Mouse (Mus musculus): ENCODE data around the gene Susd5. TPM values are rescaled to one million over a fixed set of nuclear protein-coding genes. Genes with fewer than 3 reads are reported as not detected.
A peak's percentile ranks its signal among the peaks of the same experiment; 100 is the strongest.

Gene Susd5
- polyA plus RNA-seq, 1 experiment from 2014 or later: not detected

DNA sequence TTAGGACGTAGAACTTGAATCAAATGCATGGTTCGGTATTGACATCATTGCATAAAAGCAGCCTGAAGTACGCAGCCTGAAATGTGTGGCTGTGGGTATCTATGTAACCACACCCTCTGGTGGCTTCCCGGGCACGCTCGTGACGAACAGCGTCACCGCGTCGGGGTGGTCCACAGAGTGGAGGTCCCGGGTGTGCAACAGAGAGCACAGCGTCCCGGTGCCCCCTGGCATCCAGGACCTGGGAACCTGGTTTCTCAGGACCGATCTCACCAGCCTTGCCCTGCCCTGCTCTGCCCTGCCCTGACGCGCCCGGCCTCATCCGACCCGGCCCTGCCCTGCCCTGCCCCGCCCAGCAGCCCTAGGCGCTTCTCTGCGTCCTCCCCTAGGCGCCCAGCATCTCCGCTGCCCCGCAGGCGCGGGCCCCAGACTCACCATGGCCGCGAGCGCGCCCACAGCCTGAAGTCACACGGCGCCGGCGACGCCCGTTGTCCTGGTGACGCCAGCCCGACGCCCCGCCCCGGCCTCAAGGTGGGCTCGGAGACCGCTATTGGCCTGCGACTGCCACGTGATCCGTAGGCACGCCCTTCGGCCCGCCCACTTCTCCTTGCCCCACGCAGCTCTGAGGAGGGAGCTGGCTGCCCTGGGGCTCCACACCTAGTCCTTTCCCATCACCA is 30.5 kb upstream of the Susd5 start:
- WGBS: under 1% methylated on average over 46 of the region's 52 CpGs
- Histone ChIP-seq H3K9me3 (no peaks in the 10 kb centered on the region), H3K4me3 (peak overlapping the region; percentile 64), H3K27me3 (no peaks in the 10 kb centered on the region), H3K4me2 (replicated peaks) (peak overlapping the region; percentile 71), H3K27ac (replicated peaks) (peak overlapping the region; percentile 81), H3K9ac (replicated peaks) (peak overlapping the region; percentile 77), H3K36me3 (no peaks in the 10 kb centered on the region), H3K4me1 (peaks cover 14% of the 10 kb centered on the region)
- ATAC-seq (replicated peaks): peak; percentile 96

GRCm38 (mm10) chr9:114040945-114041344 is 16.0 kb upstream of the Susd5 start:
- Histone ChIP-seq H3K4me3 (no peak overlapping the region), H3K27me3 (no peaks in the 10 kb centered on the region), H3K9me3 (no peaks in the 10 kb centered on the region), H3K36me3 (no peaks in the 10 kb centered on the region), H3K27ac (replicated peaks) (no peak overlapping the region), H3K9ac (replicated peaks) (no peak overlapping the region), H3K4me1 (no peaks in the 10 kb centered on the region), H3K4me2 (replicated peaks) (no peak overlapping the region)
- WGBS: 76% methylated on average over 4 of the region's 4 CpGs
- no peak for ATAC-seq (replicated peaks)

DNA sequence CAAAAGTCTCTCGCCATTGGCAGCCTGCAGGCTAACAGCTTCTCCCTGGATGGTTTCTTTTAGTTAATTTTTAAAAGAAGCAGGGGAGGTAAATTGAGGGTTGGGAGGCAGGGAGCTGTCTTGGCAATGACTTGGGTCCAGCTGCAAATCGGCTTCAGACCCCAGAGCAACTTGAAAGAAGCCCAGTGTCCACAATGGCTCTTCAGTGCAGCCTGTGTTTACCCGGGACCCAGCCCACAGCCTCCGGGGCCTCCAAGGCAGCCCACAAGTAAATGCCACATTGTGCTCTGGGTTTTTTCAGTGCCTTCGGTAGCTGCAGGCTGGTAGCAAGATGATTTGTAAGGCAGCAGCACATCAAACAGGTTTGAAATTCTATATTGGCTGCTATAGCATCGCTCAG is 14.4 kb upstream of the Susd5 start:
- H3K4me3 ChIP-seq: no peak overlapping the region
- H3K27me3 ChIP-seq: no peaks in the 10 kb centered on the region
- no peak overlapping the region for H3K27ac ChIP-seq (replicated peaks)
- no peak overlapping the region for H3K9ac ChIP-seq (replicated peaks)
- no peaks in the 10 kb centered on the region for H3K4me1 ChIP-seq
- ATAC-seq (replicated peaks): no peak
- no peaks in the 10 kb centered on the region for H3K36me3 ChIP-seq
- no peak overlapping the region for H3K4me2 ChIP-seq (replicated peaks)
- no peaks in the 10 kb centered on the region for H3K9me3 ChIP-seq
- 26% methylated on average over 6 of the region's 6 CpGs for WGBS

GRCm38 (mm10) chr9:114044446-114044845 is 12.5 kb upstream of the Susd5 start:
- no peak for ATAC-seq (replicated peaks)
- Histone ChIP-seq H3K9me3 (no peaks in the 10 kb centered on the region), H3K9ac (replicated peaks) (no peak overlapping the region), H3K4me2 (replicated peaks) (no peak overlapping the region), H3K27me3 (no peaks in the 10 kb centered on the region), H3K4me3 (no peak overlapping the region), H3K4me1 (no peaks in the 10 kb centered on the region), H3K36me3 (no peaks in the 10 kb centered on the region), H3K27ac (replicated peaks) (no peak overlapping the region)
- WGBS: 53% methylated on average over 3 of the region's 3 CpGs

GRCm38 (mm10) chr9:114046028-114046427 is 10.9 kb upstream of the Susd5 start, which contains the start of gene Fbxl2:
Gene Fbxl2 (minus strand): TSS chr9:114046191.
- H3K27ac ChIP-seq (replicated peaks): no peak within 1 kb of the TSS
- WGBS: 88% methylated on average over 10 of the region's 10 CpGs
- H3K4me3 ChIP-seq: no peak within 1 kb of the TSS

DNA sequence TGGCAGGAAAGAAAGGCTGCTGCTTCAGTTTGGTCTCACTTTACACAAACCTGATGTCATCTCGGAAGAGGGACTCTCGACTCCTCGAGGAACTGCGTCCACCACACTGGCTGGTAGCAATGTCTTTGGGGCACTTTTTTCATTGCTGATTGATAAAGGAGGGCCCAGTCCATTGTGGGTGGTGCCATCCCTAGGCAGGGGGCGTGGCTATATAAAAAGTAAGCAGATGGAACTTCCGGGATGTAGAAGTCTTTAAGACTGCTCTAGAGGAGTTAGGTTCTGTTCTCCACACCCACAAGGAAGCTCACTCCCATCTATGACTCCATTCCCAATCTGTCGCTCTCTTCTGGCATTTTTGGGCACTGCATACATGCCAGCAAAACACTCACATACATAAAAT is 10.3 kb upstream of the Susd5 start:
- Histone ChIP-seq H3K9me3 (no peaks in the 10 kb centered on the region), H3K36me3 (no peaks in the 10 kb centered on the region), H3K27ac (replicated peaks) (no peak overlapping the region), H3K27me3 (no peaks in the 10 kb centered on the region), H3K9ac (replicated peaks) (no peak overlapping the region), H3K4me3 (no peak overlapping the region), H3K4me2 (replicated peaks) (no peak overlapping the region), H3K4me1 (no peaks in the 10 kb centered on the region)
- no peak for ATAC-seq (replicated peaks)
- 93% methylated on average over 7 of the region's 7 CpGs for WGBS

More at GRCm38 (mm10) chr9:114046028-114046427, 10.9 kb upstream of the Susd5 start, which contains the start of gene Fbxl2:
- Histone ChIP-seq H3K9me3 (no peaks in the 10 kb centered on the region), H3K9ac (replicated peaks) (no peak within 1 kb of the TSS), H3K36me3 (no peaks in the 10 kb centered on the region), H3K27me3 (no peaks in the 10 kb centered on the region), H3K4me1 (no peaks in the 10 kb centered on the region), H3K4me2 (replicated peaks) (no peak within 1 kb of the TSS)
- no peak for ATAC-seq (replicated peaks)

DNA sequence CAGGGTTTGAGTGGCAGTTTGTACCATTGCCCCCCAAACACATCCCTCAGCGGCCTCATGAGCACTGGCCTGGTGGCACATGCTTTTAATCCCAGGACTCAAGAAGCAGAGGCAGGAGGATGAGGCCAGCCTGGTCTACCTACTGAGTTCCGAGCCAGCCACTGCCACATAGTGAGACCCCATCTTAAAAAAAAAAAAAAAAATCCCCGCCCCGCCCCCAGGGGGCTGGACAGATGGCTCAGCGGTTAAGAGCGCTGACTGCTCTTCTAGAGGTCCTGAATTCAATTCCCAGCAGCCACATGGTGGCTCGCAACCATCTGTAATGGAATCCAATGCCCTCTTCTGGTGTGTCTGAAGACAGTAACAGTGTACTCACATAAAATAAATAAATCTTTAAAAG is 6.8 kb upstream of the Susd5 start:
- no peaks in the 10 kb centered on the region for H3K9me3 ChIP-seq
- no peaks in the 10 kb centered on the region for H3K27me3 ChIP-seq
- ATAC-seq (replicated peaks): no peak
- H3K9ac ChIP-seq (replicated peaks): no peak overlapping the region
- WGBS: 89% methylated on average over 7 of the region's 7 CpGs
- H3K27ac ChIP-seq (replicated peaks): no peak overlapping the region
- H3K4me1 ChIP-seq: no peaks in the 10 kb centered on the region
- no peak overlapping the region for H3K4me2 ChIP-seq (replicated peaks)
- no peaks in the 10 kb centered on the region for H3K36me3 ChIP-seq
- no peak overlapping the region for H3K4me3 ChIP-seq

- Histone ChIP-seq H3K27ac (replicated peaks) (no peak overlapping the region), H3K4me1 (no peaks in the 10 kb centered on the region), H3K9me3 (no peaks in the 10 kb centered on the region), H3K4me2 (replicated peaks) (no peak overlapping the region), H3K27me3 (no peaks in the 10 kb centered on the region; the same call in 1 of the 2 replicates), H3K9ac (replicated peaks) (no peak overlapping the region), H3K36me3 (no peaks in the 10 kb centered on the region), H3K4me3 (no peak overlapping the region)
- 92% methylated on average over 16 of the region's 16 CpGs for WGBS
- no peak for ATAC-seq (replicated peaks)
These were observed 6.2 kb upstream of the Susd5 start for GRCm38 (mm10) chr9:114050778-114051177.

GRCm38 (mm10) chr9:114052031-114052430 is 4.9 kb upstream of the Susd5 start:
- Histone ChIP-seq H3K9me3 (no peaks in the 10 kb centered on the region), H3K27ac (replicated peaks) (no peak overlapping the region), H3K27me3 (peaks cover 11% of the 10 kb centered on the region; the same call in 1 of the 2 replicates), H3K9ac (replicated peaks) (no peak overlapping the region), H3K4me2 (replicated peaks) (no peak overlapping the region), H3K4me1 (peaks cover 2% of the 10 kb centered on the region), H3K4me3 (no peak overlapping the region), H3K36me3 (no peaks in the 10 kb centered on the region)
- ATAC-seq (replicated peaks): no peak
- WGBS: 79% methylated on average over 4 of the region's 4 CpGs

- Histone ChIP-seq H3K4me1 (peaks cover 8% of the 10 kb centered on the region), H3K4me3 (no peak overlapping the region), H3K27ac (replicated peaks) (no peak overlapping the region), H3K4me2 (replicated peaks) (no peak overlapping the region), H3K9ac (replicated peaks) (no peak overlapping the region), H3K27me3 (peaks cover 20% of the 10 kb centered on the region; the same call in 1 of the 2 replicates), H3K36me3 (no peaks in the 10 kb centered on the region), H3K9me3 (no peaks in the 10 kb centered on the region)
- WGBS: 80% methylated on average over 6 of the region's 6 CpGs
- ATAC-seq (replicated peaks): no peak
These were observed 4.1 kb upstream of the Susd5 start for GRCm38 (mm10) chr9:114052866-114053265.

GRCm38 (mm10) chr9:114068494-114069053 is 11.6 kb downstream of the Susd5 start:
- Histone ChIP-seq H3K4me3 (no peak overlapping the region), H3K4me2 (replicated peaks) (no peak overlapping the region), H3K36me3 (no peaks in the 10 kb centered on the region), H3K9me3 (no peaks in the 10 kb centered on the region), H3K4me1 (no peaks in the 10 kb centered on the region), H3K27ac (replicated peaks) (no peak overlapping the region), H3K9ac (replicated peaks) (no peak overlapping the region), H3K27me3 (no peaks in the 10 kb centered on the region)
- 63% methylated on average over 12 of the region's 12 CpGs for WGBS
- ATAC-seq (replicated peaks): no peak

DNA sequence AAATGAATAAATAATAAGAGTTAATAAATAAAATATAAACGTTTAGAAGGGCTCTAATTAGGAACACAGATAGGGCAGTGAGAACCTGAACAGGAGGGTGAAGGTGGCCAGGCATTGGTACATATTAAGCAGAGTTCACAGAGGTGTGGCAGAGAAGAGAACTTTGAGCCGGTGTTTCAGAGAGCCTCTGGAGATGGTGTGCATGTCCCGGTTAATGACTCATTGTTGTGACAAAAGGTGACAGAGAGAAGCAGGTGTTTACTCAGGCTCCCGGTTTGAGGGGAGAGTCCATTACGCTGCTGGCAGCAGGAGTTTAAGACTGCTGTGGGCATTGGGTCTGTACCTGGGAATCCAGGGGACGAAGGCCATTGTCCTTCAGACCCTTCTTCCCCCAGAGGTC is 12.4 kb downstream of the Susd5 start:
- Histone ChIP-seq H3K9ac (replicated peaks) (no peak overlapping the region), H3K4me2 (replicated peaks) (no peak overlapping the region)
- ATAC-seq (replicated peaks): no peak

DNA sequence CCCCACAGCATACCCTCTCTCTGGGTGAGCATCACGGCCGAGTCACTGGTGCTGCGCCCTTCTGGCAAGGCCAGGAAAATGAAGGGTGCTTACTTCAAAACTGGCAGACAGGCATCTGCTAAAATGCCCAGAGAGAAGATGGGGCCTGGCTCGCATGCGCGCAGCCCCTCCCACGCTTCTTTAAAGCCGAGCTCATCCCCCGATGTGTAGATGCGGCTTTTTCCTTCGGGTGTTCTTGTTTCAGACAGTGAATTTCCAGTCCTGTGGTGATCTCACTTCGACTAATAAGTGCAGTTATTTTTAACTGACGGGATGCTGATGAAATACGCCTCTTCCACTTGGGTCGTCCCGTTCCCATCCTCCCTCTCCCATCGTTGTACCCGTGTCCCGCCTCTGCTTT is 16.7 kb downstream of the Susd5 start:
- Histone ChIP-seq H3K4me2 (replicated peaks) (no peak overlapping the region), H3K27me3 (no peaks in the 10 kb centered on the region)
- no peak for ATAC-seq (replicated peaks)

More for the DNA sequence above, 12.4 kb downstream of the Susd5 start:
- Histone ChIP-seq H3K4me1 (no peaks in the 10 kb centered on the region), H3K27me3 (no peaks in the 10 kb centered on the region), H3K4me3 (no peak overlapping the region), H3K27ac (replicated peaks) (no peak overlapping the region), H3K36me3 (no peaks in the 10 kb centered on the region), H3K9me3 (no peaks in the 10 kb centered on the region)
- 69% methylated on average over 6 of the region's 6 CpGs for WGBS

More for the DNA sequence above, 16.7 kb downstream of the Susd5 start:
- H3K4me1 ChIP-seq: no peaks in the 10 kb centered on the region
- H3K36me3 ChIP-seq: no peaks in the 10 kb centered on the region
- no peaks in the 10 kb centered on the region for H3K9me3 ChIP-seq
- no peak overlapping the region for H3K9ac ChIP-seq (replicated peaks)
- H3K27ac ChIP-seq (replicated peaks): no peak overlapping the region
- no peak overlapping the region for H3K4me3 ChIP-seq
- 91% methylated on average over 19 of the region's 19 CpGs for WGBS

All from forebrain, embryonic 15.5 days (tissue).